ENCODE assay signal across 7 mouse cellular contexts in genomic region chr10:81177958-81178712, GRCm38 (mm10). TPM values are rescaled to one million over a fixed set of nuclear protein-coding genes. Genes with fewer than 3 reads are reported as not detected.
DNase-seq lines count a peak whose midpoint lies in the region; ATAC-seq and TF ChIP-seq lines count a peak whose summit lies in the region.

No protein-coding gene starts in this region.

- 46% methylated on average over 14 of the region's 14 CpGs for WGBS in lung, postnatal 0 days
- WGBS in forebrain, embryonic 11.5 days: 73% methylated on average over 14 of the region's 14 CpGs
- 53% methylated on average over 14 of the region's 14 CpGs for WGBS in intestine, embryonic 15.5 days
- 65% methylated on average over 14 of the region's 14 CpGs for WGBS in neural tube, embryonic 15.5 days

- no peaks in the 10 kb centered on the region for H3K27me3 ChIP-seq in lung, postnatal 0 days (replicated peaks; ENCODE audit: insufficient read depth, low read length)
- no peaks in the 10 kb centered on the region for H3K27me3 ChIP-seq in forebrain, embryonic 11.5 days (ENCODE audit: control insufficient read depth, insufficient read depth, low read length)
- H3K27me3 ChIP-seq in intestine, embryonic 15.5 days (replicated peaks): no peaks in the 10 kb centered on the region
- no peaks in the 10 kb centered on the region for H3K27me3 ChIP-seq in neural tube, embryonic 15.5 days (replicated peaks)

- DNase-seq in lung, postnatal 0 days (ENCODE audit: low spot score): no peak
- DNase-seq in lung, postnatal 14 days: no peak
- DNase-seq in forebrain, embryonic 11.5 days (ENCODE audit: low spot score): no peak
- DNase-seq in thymus, postnatal 10 days (ENCODE audit: low spot score in 2 of 2): no peak

- H3K4me2 ChIP-seq in lung, postnatal 0 days (replicated peaks; ENCODE audit: low read depth, low read length): peak overlapping the region; percentile 77
- H3K4me2 ChIP-seq in forebrain, embryonic 11.5 days (ENCODE audit: low read depth, low read length, severe bottlenecking): peak overlapping the region; percentile 99
- peak overlapping the region; percentile 92 for H3K4me2 ChIP-seq in intestine, embryonic 15.5 days (replicated peaks)
- peak overlapping the region; percentile 84 for H3K4me2 ChIP-seq in neural tube, embryonic 15.5 days

- no peak overlapping the region for H3K27ac ChIP-seq in lung, postnatal 0 days (ENCODE audit: low read length)
- H3K27ac ChIP-seq in forebrain, embryonic 11.5 days (ENCODE audit: low read depth, low read length): no peak overlapping the region
- H3K27ac ChIP-seq in intestine, embryonic 15.5 days: peak overlapping the region; percentile 88; the same call in 1 of the 2 replicates
- H3K27ac ChIP-seq in neural tube, embryonic 15.5 days (replicated peaks): peak overlapping the region; percentile 95; the same call in 1 of the 2 replicates

- H3K4me3 ChIP-seq in lung, postnatal 0 days (ENCODE audit: low read depth, low read length): peak overlapping the region; percentile 82
- H3K4me3 ChIP-seq in forebrain, embryonic 11.5 days (ENCODE audit: low read depth, low read length): peak overlapping the region; percentile 100
- H3K4me3 ChIP-seq in intestine, embryonic 15.5 days (replicated peaks): peak overlapping the region; percentile 97
- peak overlapping the region; percentile 97 for H3K4me3 ChIP-seq in neural tube, embryonic 15.5 days (replicated peaks)

- H3K36me3 ChIP-seq in lung, postnatal 0 days (ENCODE audit: insufficient read depth, low read length): peaks cover 45% of the 10 kb centered on the region
- H3K36me3 ChIP-seq in forebrain, embryonic 11.5 days (ENCODE audit: control insufficient read depth, insufficient read depth, low read length): peaks cover 43% of the 10 kb centered on the region
- peaks cover 49% of the 10 kb centered on the region for H3K36me3 ChIP-seq in intestine, embryonic 15.5 days
- H3K36me3 ChIP-seq in neural tube, embryonic 15.5 days: peaks cover 50% of the 10 kb centered on the region

- no peak for TF ChIP-seq EP300 in lung, postnatal 0 days (IDR thresholded peaks at IDR 0.05)

- peaks cover 5% of the 10 kb centered on the region; the same call in 1 of the 2 replicates for H3K4me1 ChIP-seq in lung, postnatal 0 days (ENCODE audit: insufficient read depth, low read depth, low read length)
- peaks cover 28% of the 10 kb centered on the region for H3K4me1 ChIP-seq in forebrain, embryonic 11.5 days (replicated peaks; ENCODE audit: control insufficient read depth, insufficient read depth, low read length)
- H3K4me1 ChIP-seq in intestine, embryonic 15.5 days (replicated peaks): peaks cover 46% of the 10 kb centered on the region
- peaks cover 64% of the 10 kb centered on the region for H3K4me1 ChIP-seq in neural tube, embryonic 15.5 days

- no peaks in the 10 kb centered on the region for H3K9me3 ChIP-seq in lung, postnatal 0 days (ENCODE audit: low read length)
- H3K9me3 ChIP-seq in forebrain, embryonic 11.5 days (ENCODE audit: control insufficient read depth, low read length): no peaks in the 10 kb centered on the region
- no peaks in the 10 kb centered on the region for H3K9me3 ChIP-seq in intestine, embryonic 15.5 days
- no peaks in the 10 kb centered on the region for H3K9me3 ChIP-seq in neural tube, embryonic 15.5 days (replicated peaks)

- no peak for TF ChIP-seq CTCF in lung, postnatal 0 days (IDR thresholded peaks at IDR 0.05)

- ATAC-seq in lung, postnatal 0 days: no peak
- ATAC-seq in forebrain, embryonic 11.5 days (replicated peaks; ENCODE audit: low FRiP score): no peak
- ATAC-seq in intestine, embryonic 15.5 days: no peak
- no peak for ATAC-seq in neural tube, embryonic 15.5 days (ENCODE audit: low FRiP score)
- no peak for ATAC-seq in monocyte, adult 5-6 weeks (replicated peaks; ENCODE audit: insufficient number of reproducible peaks, low FRiP score, low TSS enrichment, poor library complexity, severe bottlenecking)

- H3K9ac ChIP-seq in lung, postnatal 0 days (replicated peaks; ENCODE audit: low read depth): peak overlapping the region; percentile 97
- H3K9ac ChIP-seq in forebrain, embryonic 11.5 days (ENCODE audit: low read length): peak overlapping the region; percentile 98
- peak overlapping the region; percentile 94 for H3K9ac ChIP-seq in intestine, embryonic 15.5 days
- peak overlapping the region; percentile 96 for H3K9ac ChIP-seq in neural tube, embryonic 15.5 days (replicated peaks)

RNA-seq across cellular contexts. Expression of gene Eef2, which starts 1.7 kb away (rescaled TPM):
- 509 and 537 TPM in 2 replicates for polyA plus RNA-seq in lung, postnatal 0 days (2015; fragmentation: Nextera tagmentation; extraction: Ambion mirVana)
- polyA plus RNA-seq in forebrain, embryonic 11.5 days (2014; fragmentation: Nextera tagmentation; extraction: Ambion mirVana): 467 and 501 TPM in 2 replicates
- 515 and 540 TPM in 2 replicates for polyA plus RNA-seq in intestine, embryonic 15.5 days (2015; fragmentation: Nextera tagmentation; extraction: Ambion mirVana)
- 493 and 549 TPM in 2 replicates for polyA plus RNA-seq in neural tube, embryonic 15.5 days (2015; fragmentation: Nextera tagmentation; extraction: Ambion mirVana)
- total RNA-seq in monocyte, adult 5-6 weeks (2017): 1,029 to 1,258 TPM (median 1,077 TPM) in 3 replicates

RNA-seq across cellular contexts. Expression of gene Dapk3, which starts 4.7 kb away (rescaled TPM):
- 48.9 and 50.2 TPM in 2 replicates for polyA plus RNA-seq in lung, postnatal 0 days (2015; fragmentation: Nextera tagmentation; extraction: Ambion mirVana)
- polyA plus RNA-seq in forebrain, embryonic 11.5 days (2014; fragmentation: Nextera tagmentation; extraction: Ambion mirVana): 54.8 and 59.3 TPM in 2 replicates
- polyA plus RNA-seq in intestine, embryonic 15.5 days (2015; fragmentation: Nextera tagmentation; extraction: Ambion mirVana): 56.6 and 62.7 TPM in 2 replicates
- 65.7 and 70.4 TPM in 2 replicates for polyA plus RNA-seq in neural tube, embryonic 15.5 days (2015; fragmentation: Nextera tagmentation; extraction: Ambion mirVana)
- total RNA-seq in monocyte, adult 5-6 weeks (2017): 30.4 to 45.3 TPM (median 37.3 TPM) in 3 replicates

RNA-seq across cellular contexts. Expression of gene 4930442H23Rik, which starts 5.5 kb away (rescaled TPM):
- polyA plus RNA-seq in lung, postnatal 0 days (2015; fragmentation: Nextera tagmentation; extraction: Ambion mirVana): 0.16 and 0.25 TPM in 2 replicates
- polyA plus RNA-seq in forebrain, embryonic 11.5 days (2014; fragmentation: Nextera tagmentation; extraction: Ambion mirVana): not detected in 2 replicates
- polyA plus RNA-seq in intestine, embryonic 15.5 days (2015; fragmentation: Nextera tagmentation; extraction: Ambion mirVana): 0.13 and 0.15 TPM in 2 replicates
- polyA plus RNA-seq in neural tube, embryonic 15.5 days (2015; fragmentation: Nextera tagmentation; extraction: Ambion mirVana): not detected in 2 replicates
- 0.49 TPM in 1 of 3 replicates, not detected in the others for total RNA-seq in monocyte, adult 5-6 weeks (2017)

RNA-seq across cellular contexts. Expression of gene Pias4, which starts 10.4 kb away (rescaled TPM):
- polyA plus RNA-seq in lung, postnatal 0 days (2015; fragmentation: Nextera tagmentation; extraction: Ambion mirVana): 27.9 TPM in 2 replicates
- polyA plus RNA-seq in forebrain, embryonic 11.5 days (2014; fragmentation: Nextera tagmentation; extraction: Ambion mirVana): 54.0 and 65.0 TPM in 2 replicates
- polyA plus RNA-seq in intestine, embryonic 15.5 days (2015; fragmentation: Nextera tagmentation; extraction: Ambion mirVana): 47.2 and 58.4 TPM in 2 replicates
- 52.8 and 57.3 TPM in 2 replicates for polyA plus RNA-seq in neural tube, embryonic 15.5 days (2015; fragmentation: Nextera tagmentation; extraction: Ambion mirVana)
- 13.0 to 24.9 TPM (median 21.2 TPM) in 3 replicates for total RNA-seq in monocyte, adult 5-6 weeks (2017)

RNA-seq across cellular contexts. Expression of gene Nmrk2, which starts 23.7 kb away (rescaled TPM):
- polyA plus RNA-seq in lung, postnatal 0 days (2015; fragmentation: Nextera tagmentation; extraction: Ambion mirVana): 0.80 and 0.92 TPM in 2 replicates
- polyA plus RNA-seq in forebrain, embryonic 11.5 days (2014; fragmentation: Nextera tagmentation; extraction: Ambion mirVana): not detected in 2 replicates
- 0.14 TPM in 1 of 2 replicates, not detected in the other for polyA plus RNA-seq in intestine, embryonic 15.5 days (2015; fragmentation: Nextera tagmentation; extraction: Ambion mirVana)
- 0.17 and 0.26 TPM in 2 replicates for polyA plus RNA-seq in neural tube, embryonic 15.5 days (2015; fragmentation: Nextera tagmentation; extraction: Ambion mirVana)
- not detected in 3 replicates for total RNA-seq in monocyte, adult 5-6 weeks (2017)

Comparison
In these comparisons a context has a peak if more than half of its experiments do, and no peak if none do; other contexts are left out.
1. H3K27ac ChIP-seq: peak in intestine, embryonic 15.5 days (single experiment) and neural tube, embryonic 15.5 days (single experiment); none in lung, postnatal 0 days (single experiment) and forebrain, embryonic 11.5 days (single experiment).
2. Peak in every context shown above with its lines, with median percentiles within 50 percentile points of each other: H3K4me2 ChIP-seq, H3K4me3 ChIP-seq and H3K9ac ChIP-seq.